Mouse (Mus musculus): Measurements from ENCODE around the gene Nek7. TPM values are rescaled to one million over a fixed set of nuclear protein-coding genes. Genes with fewer than 3 reads are reported as not detected.

Nek7 gene
- 10 to 100 TPM; 69.9 to 79.7 TPM for total RNA-seq (2021)
- polyA plus RNA-seq (2012; rRNA removed), result 17.3 and 40.0 TPM in 2 replicates
- long read RNA-seq, full-length matches to known transcripts, result 137 of 158 reads
- long read RNA-seq, partial matches to known transcripts, result 6 of 158 reads
- long read RNA-seq, other reads (novel, unspliced or antisense), result 15 of 158 reads

GRCm38 (mm10) chr1:138619996-138620461, at the start of gene Nek7:
Gene Nek7, minus strand, starts transcription at chr1:138620141.
- DNase-seq, result peak; percentile 26 to 45
- H3K4me1 ChIP-seq (ENCODE audit: control insufficient read depth, insufficient read depth, low read length), result peaks cover 7% of the 10 kb centered on the region
- 3% methylated on average over 11 of the region's 11 CpGs for WGBS
- peak within 1 kb of the TSS; percentile 94 for H3K9ac ChIP-seq (ENCODE audit: low read depth, low read length)
- H3K27ac ChIP-seq, result peak within 1 kb of the TSS; percentile 98
- peaks cover 15% of the 10 kb centered on the region for H3K36me3 ChIP-seq (ENCODE audit: control insufficient read depth, insufficient read depth, low read length)
- H3K27me3 ChIP-seq (ENCODE audit: control insufficient read depth, insufficient read depth, low read length), result no peaks in the 10 kb centered on the region
- intact Hi-C loops (cut with DNase I), result loop anchor here (1.0 to 5.0 kb wide), 5 partner anchors 43 to 293 kb away; no protein-coding TSS in a partner anchor
- TF ChIP-seq CTCF (IDR thresholded peaks at IDR 0.05) (peak; percentile 83), POLR2A (IDR thresholded peaks at IDR 0.05; ENCODE audit: insufficient read depth, low read depth, low read length) (no peak)
- peak within 1 kb of the TSS; percentile 84 for H3K4me3 ChIP-seq
- no peaks in the 10 kb centered on the region for H3K79me2 ChIP-seq (replicated peaks; ENCODE audit: control insufficient read depth, insufficient read depth, low read length)

DNA sequence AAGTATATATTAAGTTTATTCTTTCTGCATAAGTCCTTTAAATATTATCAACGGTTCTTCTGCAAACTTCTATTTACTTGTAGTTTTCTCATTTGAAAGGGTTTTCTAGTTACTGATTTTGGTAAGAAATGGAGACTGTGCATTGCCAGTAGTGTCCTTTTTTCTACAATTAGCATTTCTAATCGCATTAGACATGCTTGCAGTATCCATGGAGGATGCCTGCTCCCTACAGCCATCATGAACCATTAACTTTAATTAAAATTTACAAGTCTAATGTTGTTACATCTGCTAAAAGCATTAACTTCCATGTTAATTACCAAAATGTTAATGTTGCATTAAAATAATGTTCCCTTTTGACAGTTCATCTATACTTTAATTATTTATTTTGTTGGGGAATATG, 42.4 kb upstream of the Nek7 start:
- Histone ChIP-seq H3K9ac (ENCODE audit: low read depth, low read length) (no peak overlapping the region), H3K36me3 (ENCODE audit: control insufficient read depth, insufficient read depth, low read length) (no peaks in the 10 kb centered on the region), H3K4me3 (no peak overlapping the region), H3K27ac (no peak overlapping the region), H3K27me3 (ENCODE audit: control insufficient read depth, insufficient read depth, low read length) (no peaks in the 10 kb centered on the region), H3K4me1 (ENCODE audit: control insufficient read depth, insufficient read depth, low read length) (no peaks in the 10 kb centered on the region), H3K79me2 (replicated peaks; ENCODE audit: control insufficient read depth, insufficient read depth, low read length) (no peaks in the 10 kb centered on the region)
- no peak for DNase-seq
- 74% methylated on average over 2 of the region's 2 CpGs for WGBS
- TF ChIP-seq CTCF (IDR thresholded peaks at IDR 0.05) (no peak), EP300 (IDR thresholded peaks at IDR 0.05; ENCODE audit: insufficient read depth, low read depth, low read length) (no peak), POLR2A (IDR thresholded peaks at IDR 0.05; ENCODE audit: insufficient read depth, low read depth, low read length) (no peak)
- intact Hi-C loops (cut with DNase I), result no loop called here

DNA sequence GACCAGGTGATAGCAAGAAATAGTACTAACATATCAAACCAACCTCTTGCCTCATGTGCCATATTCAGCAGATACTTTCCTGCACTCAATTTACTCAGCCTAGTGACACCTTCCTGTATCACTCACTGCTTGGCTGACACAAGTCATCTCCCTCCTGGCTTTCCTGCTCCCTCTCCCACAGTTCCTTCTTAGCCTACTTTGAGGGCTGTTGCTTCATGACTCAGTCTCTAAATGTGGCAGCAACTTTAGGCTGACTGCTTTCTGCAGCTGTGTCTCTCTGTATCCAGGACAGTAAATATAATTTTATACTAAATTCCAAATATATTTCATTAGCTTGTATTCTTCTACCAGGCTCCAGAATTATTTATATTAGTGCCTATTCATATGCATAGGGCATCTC, 34.3 kb upstream of the Nek7 start:
- Histone ChIP-seq H3K36me3 (ENCODE audit: control insufficient read depth, insufficient read depth, low read length) (no peaks in the 10 kb centered on the region), H3K27me3 (ENCODE audit: control insufficient read depth, insufficient read depth, low read length) (no peaks in the 10 kb centered on the region), H3K9ac (ENCODE audit: low read depth, low read length) (no peak overlapping the region), H3K27ac (no peak overlapping the region), H3K4me1 (ENCODE audit: control insufficient read depth, insufficient read depth, low read length) (no peaks in the 10 kb centered on the region), H3K4me3 (no peak overlapping the region), H3K79me2 (replicated peaks; ENCODE audit: control insufficient read depth, insufficient read depth, low read length) (no peaks in the 10 kb centered on the region)
- no peak for DNase-seq
- no peak for TF ChIP-seq CTCF (IDR thresholded peaks at IDR 0.05)
- no peak for TF ChIP-seq EP300 (IDR thresholded peaks at IDR 0.05; ENCODE audit: insufficient read depth, low read depth, low read length)
- no peak for TF ChIP-seq POLR2A (IDR thresholded peaks at IDR 0.05; ENCODE audit: insufficient read depth, low read depth, low read length)
- intact Hi-C loops (cut with DNase I), result no loop called here

DNA sequence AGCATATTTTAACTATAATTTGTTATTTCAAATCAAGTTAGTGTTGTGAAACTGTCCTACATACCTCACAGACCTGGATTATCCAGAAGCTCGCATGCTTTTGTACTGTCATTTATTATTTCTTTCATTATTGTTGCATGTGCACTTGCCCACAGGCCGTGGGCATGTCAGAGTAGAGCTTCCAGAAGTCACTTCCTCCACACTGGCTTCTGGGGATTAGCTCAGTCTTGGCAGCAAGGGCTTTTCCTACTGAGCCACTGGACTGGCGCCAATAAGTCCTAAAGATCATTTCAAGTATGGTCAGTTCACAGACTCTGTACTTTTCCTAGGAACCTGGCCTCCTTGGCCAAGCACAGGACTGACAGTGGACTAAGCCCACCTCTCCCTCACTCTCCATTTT, 25.1 kb upstream of the Nek7 start:
- intact Hi-C loops (cut with DNase I), result no loop called here
- Histone ChIP-seq H3K9ac (ENCODE audit: low read depth, low read length) (no peak overlapping the region), H3K4me3 (no peak overlapping the region), H3K27me3 (ENCODE audit: control insufficient read depth, insufficient read depth, low read length) (no peaks in the 10 kb centered on the region), H3K4me1 (ENCODE audit: control insufficient read depth, insufficient read depth, low read length) (peaks cover 1% of the 10 kb centered on the region; the same call in 1 of the 2 replicates), H3K79me2 (replicated peaks; ENCODE audit: control insufficient read depth, insufficient read depth, low read length) (no peaks in the 10 kb centered on the region), H3K36me3 (ENCODE audit: control insufficient read depth, insufficient read depth, low read length) (no peaks in the 10 kb centered on the region), H3K27ac (no peak overlapping the region)
- TF ChIP-seq CTCF (IDR thresholded peaks at IDR 0.05), result no peak
- no peak for TF ChIP-seq POLR2A (IDR thresholded peaks at IDR 0.05; ENCODE audit: insufficient read depth, low read depth, low read length)
- TF ChIP-seq EP300 (IDR thresholded peaks at IDR 0.05; ENCODE audit: insufficient read depth, low read depth, low read length), result no peak
- 26% methylated on average over 3 of the region's 3 CpGs for WGBS
- peak in 1 of 2 experiments; percentile 22 for DNase-seq

- Histone ChIP-seq H3K27ac (no peak overlapping the region), H3K79me2 (replicated peaks; ENCODE audit: control insufficient read depth, insufficient read depth, low read length) (no peaks in the 10 kb centered on the region), H3K4me1 (ENCODE audit: control insufficient read depth, insufficient read depth, low read length) (peaks cover 1% of the 10 kb centered on the region; the same call in 1 of the 2 replicates), H3K9ac (ENCODE audit: low read depth, low read length) (no peak overlapping the region), H3K4me3 (no peak overlapping the region), H3K27me3 (ENCODE audit: control insufficient read depth, insufficient read depth, low read length) (no peaks in the 10 kb centered on the region), H3K36me3 (ENCODE audit: control insufficient read depth, insufficient read depth, low read length) (no peaks in the 10 kb centered on the region)
- WGBS, result 81% methylated on average over 3 of the region's 3 CpGs
- DNase-seq, result no peak
- TF ChIP-seq EP300 (IDR thresholded peaks at IDR 0.05; ENCODE audit: insufficient read depth, low read depth, low read length), result no peak
- TF ChIP-seq CTCF (IDR thresholded peaks at IDR 0.05), result no peak
- TF ChIP-seq POLR2A (IDR thresholded peaks at IDR 0.05; ENCODE audit: insufficient read depth, low read depth, low read length), result no peak
- intact Hi-C loops (cut with DNase I), result no loop called here
Measured at GRCm38 (mm10) chr1:138643306-138643830, 23.4 kb upstream of the Nek7 start.

GRCm38 (mm10) chr1:138640934-138641461, 21.1 kb upstream of the Nek7 start:
- TF ChIP-seq EP300 (IDR thresholded peaks at IDR 0.05; ENCODE audit: insufficient read depth, low read depth, low read length), result no peak
- TF ChIP-seq POLR2A (IDR thresholded peaks at IDR 0.05; ENCODE audit: insufficient read depth, low read depth, low read length), result no peak
- TF ChIP-seq CTCF (IDR thresholded peaks at IDR 0.05), result no peak
- no peaks in the 10 kb centered on the region for H3K27me3 ChIP-seq (ENCODE audit: control insufficient read depth, insufficient read depth, low read length)
- WGBS, result 65% methylated on average over 4 of the region's 4 CpGs
- H3K4me3 ChIP-seq, result no peak overlapping the region
- no peak overlapping the region for H3K27ac ChIP-seq
- H3K9ac ChIP-seq (ENCODE audit: low read depth, low read length), result no peak overlapping the region
- no peaks in the 10 kb centered on the region for H3K79me2 ChIP-seq (replicated peaks; ENCODE audit: control insufficient read depth, insufficient read depth, low read length)
- no peak for DNase-seq
- intact Hi-C loops (cut with DNase I), result no loop called here
- H3K36me3 ChIP-seq (ENCODE audit: control insufficient read depth, insufficient read depth, low read length), result no peaks in the 10 kb centered on the region
- peaks cover 1% of the 10 kb centered on the region; the same call in 1 of the 2 replicates for H3K4me1 ChIP-seq (ENCODE audit: control insufficient read depth, insufficient read depth, low read length)

Data from heart, adult 2 months (tissue).